Mouse (Mus musculus) testis, postnatal 14 days (tissue): Measurements from ENCODE around the gene Zcchc4.
A peak's percentile ranks its signal among the peaks of the same experiment; 100 is the strongest.
"Not testable (repeated sequence)": the region's sequence is repeated elsewhere in the genome, so short reads cannot be mapped to it uniquely, and the experiment has no call there.

Source experiments
- DNase-seq: peaks from one replicate; pipeline ENCODE4 v3.0.0; 2021; ENCODE audit warnings: low spot score

Zcchc4 gene

GRCm38 (mm10) chr5:52775237-52775636 lies at the start of gene Zcchc4:
TSS of gene Zcchc4 (plus strand) at chr5:52775409.
- DNase-seq: no peak

GRCm38 (mm10) chr5:52727747-52728146 lies 47.5 kb upstream of the Zcchc4 start:
- no peak for DNase-seq

GRCm38 (mm10) chr5:52732811-52733210 lies 42.4 kb upstream of the Zcchc4 start:
- DNase-seq: no peak

GRCm38 (mm10) chr5:52736046-52736445 lies 39.2 kb upstream of the Zcchc4 start:
- DNase-seq: no peak

- DNase-seq: peak; percentile 91
Measured at GRCm38 (mm10) chr5:52741391-52742111, 33.7 kb upstream of the Zcchc4 start, which contains the start of gene Pi4k2b. TSS of gene Pi4k2b (plus strand) at chr5:52741574.

- peak; percentile 27 for DNase-seq
Measured at GRCm38 (mm10) chr5:52742112-52742813, 32.9 kb upstream of the Zcchc4 start.

GRCm38 (mm10) chr5:52743231-52743630 lies 32.0 kb upstream of the Zcchc4 start:
- no peak for DNase-seq

- DNase-seq: no peak
Measured at GRCm38 (mm10) chr5:52746920-52747319, 28.3 kb upstream of the Zcchc4 start.

- no peak for DNase-seq
Measured at GRCm38 (mm10) chr5:52748732-52749131, 26.5 kb upstream of the Zcchc4 start.

GRCm38 (mm10) chr5:52753146-52753545 lies 22.1 kb upstream of the Zcchc4 start:
- DNase-seq: no peak

- no peak for DNase-seq
Measured at GRCm38 (mm10) chr5:52754196-52754595, 21.0 kb upstream of the Zcchc4 start.

- no peak for DNase-seq
Measured at GRCm38 (mm10) chr5:52755337-52755736, 19.9 kb upstream of the Zcchc4 start.

- DNase-seq: no peak
Measured at GRCm38 (mm10) chr5:52755989-52756388, 19.2 kb upstream of the Zcchc4 start.

- no peak for DNase-seq
Measured at GRCm38 (mm10) chr5:52762586-52762985, 12.6 kb upstream of the Zcchc4 start.

GRCm38 (mm10) chr5:52774267-52774666 lies 942 bp upstream of the Zcchc4 start:
- DNase-seq: no peak

GRCm38 (mm10) chr5:52776466-52777354 lies 1.5 kb downstream of the Zcchc4 start:
- DNase-seq: not testable (repeated sequence)

- DNase-seq: peak; percentile 89
Measured at GRCm38 (mm10) chr5:52782523-52783250, 7.5 kb downstream of the Zcchc4 start.

- DNase-seq: no peak
Measured at GRCm38 (mm10) chr5:52783251-52783620, 8.0 kb downstream of the Zcchc4 start.

- no peak for DNase-seq
Measured at GRCm38 (mm10) chr5:52783957-52784356, 8.7 kb downstream of the Zcchc4 start.

GRCm38 (mm10) chr5:52786556-52787322 lies 11.5 kb downstream of the Zcchc4 start:
- no peak for DNase-seq

GRCm38 (mm10) chr5:52793230-52793629 lies 18.0 kb downstream of the Zcchc4 start:
- DNase-seq: no peak
